Comparison of ENCODE assay signal across 19 mouse cellular contexts in genomic region chr2:102155306-102156015, GRCm38 (mm10). TPM values are rescaled to one million over a fixed set of nuclear protein-coding genes. Genes with fewer than 3 reads are reported as not detected.
DNase-seq lines count a peak whose midpoint lies in the region; ATAC-seq and TF ChIP-seq lines count a peak whose summit lies in the region.
"Had no signal": no experiment of that assay in that cellular context is flagged by ENCODE, and none has a peak within 500 bp of the region (broad histone marks: within the 10 kb centered on the region; RNA-seq: fewer than 3 reads in every experiment).

No protein-coding gene starts in this region.

- no peak for DNase-seq in gastrocnemius, adult 2 months
- no peak for DNase-seq in gastrocnemius, postnatal 25 days
- DNase-seq in kidney, postnatal 4 days = no peak
- peak; percentile 17 for DNase-seq in neural tube, embryonic 11.5 days (ENCODE audit: low spot score)
- no peak for DNase-seq in neural tube, embryonic 10.5 days (ENCODE audit: extremely low spot score, low spot score)
- no peak for DNase-seq in adrenal gland, adult 8-10 months
- DNase-seq: cerebellum, adult 8-10 months; heart, adult 11 months; layer of hippocampus, adult 9-11 months; liver; lung, adult 2 months; midbrain, embryonic 14.5 days; right cerebral cortex, postnatal 14 days; thymus, postnatal 4 days had no signal

- TF ChIP-seq CTCF in gastrocnemius, adult 2 months (IDR thresholded peaks at IDR 0.05) = no peak

- H3K36me3 ChIP-seq in kidney, embryonic 16.5 days (ENCODE audit: insufficient read depth, low read length) = no peaks in the 10 kb centered on the region
- no peaks in the 10 kb centered on the region for H3K36me3 ChIP-seq in neural tube, embryonic 11.5 days (ENCODE audit: control insufficient read depth, insufficient read depth, low read length)
- H3K36me3 ChIP-seq in neural tube, embryonic 14.5 days (ENCODE audit: control insufficient read depth, insufficient read depth, low read length) = no peaks in the 10 kb centered on the region
- H3K36me3 ChIP-seq: embryonic facial prominence, embryonic 13.5 days had no signal

- peaks cover 60% of the 10 kb centered on the region for H3K4me1 ChIP-seq in kidney, embryonic 16.5 days (ENCODE audit: insufficient read depth, low read length)
- H3K4me1 ChIP-seq in neural tube, embryonic 11.5 days (ENCODE audit: control insufficient read depth, insufficient read depth, low read length) = peaks cover 17% of the 10 kb centered on the region
- H3K4me1 ChIP-seq in neural tube, embryonic 14.5 days (ENCODE audit: control insufficient read depth, insufficient read depth, low read length) = peaks cover 14% of the 10 kb centered on the region

- intact Hi-C loops in gastrocnemius, adult 2 months (cut with DNase I) = no loop called here

- no peaks in the 10 kb centered on the region for H3K27me3 ChIP-seq in kidney, embryonic 16.5 days (ENCODE audit: insufficient read depth, low read length)
- no peaks in the 10 kb centered on the region for H3K27me3 ChIP-seq in neural tube, embryonic 11.5 days (ENCODE audit: control insufficient read depth, insufficient read depth, low read length)
- H3K27me3 ChIP-seq in neural tube, embryonic 14.5 days (ENCODE audit: control insufficient read depth, insufficient read depth, low read length) = no peaks in the 10 kb centered on the region
- H3K27me3 ChIP-seq: embryonic facial prominence, embryonic 13.5 days had no signal

- H3K4me3 ChIP-seq in gastrocnemius, adult 2 months = no peak overlapping the region
- H3K4me3 ChIP-seq in kidney, embryonic 16.5 days (ENCODE audit: low read length) = no peak overlapping the region
- H3K4me3 ChIP-seq in neural tube, embryonic 11.5 days (ENCODE audit: low read depth, low read length) = no peak overlapping the region
- H3K4me3 ChIP-seq in neural tube, embryonic 14.5 days (ENCODE audit: low read depth, low read length) = no peak overlapping the region
- H3K4me3 ChIP-seq: embryonic facial prominence, embryonic 13.5 days; myocyte had no signal

- peak overlapping the region; percentile 48; the same call in 1 of the 2 replicates for H3K27ac ChIP-seq in gastrocnemius, adult 2 months
- H3K27ac ChIP-seq in kidney, embryonic 16.5 days (ENCODE audit: low read length) = peak overlapping the region; percentile 2; the same call in 1 of the 2 replicates
- no peak overlapping the region for H3K27ac ChIP-seq in neural tube, embryonic 11.5 days (ENCODE audit: low read depth, low read length)
- no peak overlapping the region for H3K27ac ChIP-seq in neural tube, embryonic 14.5 days (ENCODE audit: low read depth, low read length)
- H3K27ac ChIP-seq: embryonic facial prominence, embryonic 13.5 days had no signal

- no peaks in the 10 kb centered on the region for H3K9me3 ChIP-seq in kidney, embryonic 16.5 days (ENCODE audit: low read length)
- no peaks in the 10 kb centered on the region for H3K9me3 ChIP-seq in neural tube, embryonic 11.5 days (ENCODE audit: control insufficient read depth, low read length)
- no peaks in the 10 kb centered on the region for H3K9me3 ChIP-seq in neural tube, embryonic 14.5 days (ENCODE audit: control insufficient read depth, low read length)
- H3K9me3 ChIP-seq: embryonic facial prominence, embryonic 13.5 days had no signal

- H3K4me2 ChIP-seq in kidney, embryonic 16.5 days (replicated peaks; ENCODE audit: low read depth, low read length) = no peak overlapping the region
- H3K4me2 ChIP-seq in neural tube, embryonic 11.5 days (ENCODE audit: low read depth) = no peak overlapping the region
- H3K4me2 ChIP-seq in neural tube, embryonic 14.5 days (ENCODE audit: low read depth, low read length) = no peak overlapping the region
- H3K4me2 ChIP-seq: embryonic facial prominence, embryonic 13.5 days had no signal

- no peak for ATAC-seq in kidney, embryonic 16.5 days (ENCODE audit: low FRiP score, low TSS enrichment)
- peak; percentile 77 for ATAC-seq in neural tube, embryonic 11.5 days (ENCODE audit: insufficient read depth, low FRiP score, low TSS enrichment)
- ATAC-seq in neural tube, embryonic 14.5 days (ENCODE audit: low read depth) = peak; percentile 35; the same call in 1 of the 2 replicates
- ATAC-seq: intestine, postnatal 0 days had no signal

- WGBS in kidney, embryonic 16.5 days = 13% methylated on average over 5 of the region's 5 CpGs
- WGBS in neural tube, embryonic 11.5 days = 38% methylated on average over 5 of the region's 5 CpGs
- WGBS in neural tube, embryonic 14.5 days = 23% methylated on average over 5 of the region's 5 CpGs

- H3K9ac ChIP-seq in kidney, embryonic 16.5 days (replicated peaks; ENCODE audit: low read length) = no peak overlapping the region
- H3K9ac ChIP-seq in neural tube, embryonic 11.5 days (ENCODE audit: low read length) = no peak overlapping the region
- H3K9ac ChIP-seq in neural tube, embryonic 14.5 days (replicated peaks; ENCODE audit: low read depth, low read length) = no peak overlapping the region
- H3K9ac ChIP-seq: embryonic facial prominence, embryonic 13.5 days had no signal

RNA-seq across cellular contexts. Expression of gene Ldlrad3, which starts 30.7 kb away (rescaled TPM):
- 1 to 10 TPM; 4.5 to 5.9 TPM for total RNA-seq in gastrocnemius, adult 2 months (2021)
- total RNA-seq in gastrocnemius, postnatal 25 days (2021) = 1 to 10 TPM; 4.2 to 6.4 TPM
- polyA plus RNA-seq in kidney, embryonic 16.5 days (2015; fragmentation: Nextera tagmentation; extraction: Ambion mirVana) = 38.3 and 42.5 TPM in 2 replicates
- polyA plus RNA-seq in neural tube, embryonic 11.5 days (2014; fragmentation: Nextera tagmentation; extraction: Ambion mirVana) = 56.2 and 64.9 TPM in 2 replicates
- 30.0 and 48.5 TPM in 2 replicates for polyA plus RNA-seq in neural tube, embryonic 14.5 days (2014; fragmentation: Nextera tagmentation; extraction: Ambion mirVana)
- total RNA-seq in adrenal gland, adult 8-10 months (2022) = 1 to 10 TPM; 6.3 to 7.4 (median 7.0) TPM

Comparison
In these comparisons a context has a peak if more than half of its experiments do, and no peak if none do; other contexts are left out.
1. H3K27ac ChIP-seq: peak in gastrocnemius, adult 2 months (single experiment) and kidney, embryonic 16.5 days (single experiment); none in neural tube, embryonic 11.5 days (single experiment) and neural tube, embryonic 14.5 days (single experiment).